Comparison of ENCODE assay signal across 8 mouse cellular contexts in the genomic region with DNA sequence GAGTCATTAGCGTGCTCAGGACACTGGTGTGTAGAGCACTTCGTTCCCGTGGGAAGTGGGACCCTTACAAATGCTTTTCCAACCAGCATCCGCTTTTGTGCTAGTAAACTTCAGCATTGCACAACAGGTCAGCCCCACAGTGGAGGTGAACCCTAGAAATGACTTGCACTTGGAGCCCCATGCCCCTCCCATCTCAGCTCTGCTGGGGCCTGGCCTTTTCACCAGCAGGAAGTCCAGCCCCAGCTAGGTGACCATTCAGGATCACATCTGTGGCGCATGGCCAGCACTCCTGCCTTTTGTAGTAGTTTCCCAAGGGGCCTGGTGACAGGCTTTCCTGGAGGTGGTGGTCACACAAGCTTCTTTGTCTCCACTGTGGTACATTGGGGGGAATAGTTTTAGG. TPM values are rescaled to one million over a fixed set of nuclear protein-coding genes. Genes with fewer than 3 reads are reported as not detected.
DNase-seq lines count a peak whose midpoint lies in the region; ATAC-seq and TF ChIP-seq lines count a peak whose summit lies in the region.

No protein-coding gene starts in this region.

- H3K9ac ChIP-seq in forebrain, embryonic 11.5 days (ENCODE audit: low read length) = peak overlapping the region; percentile 72; the same call in 1 of the 2 replicates
- no peak overlapping the region for H3K9ac ChIP-seq in hindbrain, embryonic 16.5 days (ENCODE audit: low read depth, low read length)
- peak overlapping the region; percentile 79 for H3K9ac ChIP-seq in liver, embryonic 12.5 days
- H3K9ac ChIP-seq in midbrain, postnatal 0 days (replicated peaks; ENCODE audit: low read length, poor library complexity, severe bottlenecking) = no peak overlapping the region

- peak overlapping the region; percentile 61 for H3K4me2 ChIP-seq in forebrain, embryonic 11.5 days (ENCODE audit: low read depth, low read length, severe bottlenecking)
- peak overlapping the region; percentile 67 for H3K4me2 ChIP-seq in hindbrain, embryonic 16.5 days (ENCODE audit: low read length)
- peak overlapping the region; percentile 90 for H3K4me2 ChIP-seq in liver, embryonic 12.5 days
- peak overlapping the region; percentile 68 for H3K4me2 ChIP-seq in midbrain, postnatal 0 days (ENCODE audit: low read depth, low read length, poor library complexity, severe bottlenecking)

- no peak for TF ChIP-seq CTCF in midbrain, postnatal 0 days (IDR thresholded peaks at IDR 0.05)

- H3K4me3 ChIP-seq in forebrain, embryonic 11.5 days (ENCODE audit: low read depth, low read length) = peak overlapping the region; percentile 57
- H3K4me3 ChIP-seq in hindbrain, embryonic 16.5 days (ENCODE audit: low read length) = peak overlapping the region; percentile 62
- peak overlapping the region; percentile 70 for H3K4me3 ChIP-seq in liver, embryonic 12.5 days
- H3K4me3 ChIP-seq in midbrain, postnatal 0 days (ENCODE audit: low read depth, low read length) = peak overlapping the region; percentile 59

- 40% methylated on average over 5 of the region's 5 CpGs for WGBS in forebrain, embryonic 11.5 days
- 51% methylated on average over 4 of the region's 5 CpGs for WGBS in hindbrain, embryonic 16.5 days
- 23% methylated on average over 5 of the region's 5 CpGs for WGBS in liver, embryonic 12.5 days (ENCODE audit: insufficient replicate concordance)
- 65% methylated on average over 5 of the region's 5 CpGs for WGBS in midbrain, postnatal 0 days

- no peak for ATAC-seq in forebrain, embryonic 11.5 days (replicated peaks; ENCODE audit: low FRiP score)
- no peak for ATAC-seq in hindbrain, embryonic 16.5 days
- no peak for ATAC-seq in liver, embryonic 12.5 days
- no peak for ATAC-seq in midbrain, postnatal 0 days (ENCODE audit: low FRiP score)

- no peaks in the 10 kb centered on the region for H3K36me3 ChIP-seq in forebrain, embryonic 11.5 days (ENCODE audit: control insufficient read depth, insufficient read depth, low read length)
- H3K36me3 ChIP-seq in hindbrain, embryonic 16.5 days (ENCODE audit: control insufficient read depth, insufficient read depth, low read length) = no peaks in the 10 kb centered on the region
- peaks cover 28% of the 10 kb centered on the region for H3K36me3 ChIP-seq in liver, embryonic 12.5 days
- H3K36me3 ChIP-seq in midbrain, postnatal 0 days (ENCODE audit: insufficient read depth, low read length) = no peaks in the 10 kb centered on the region

- no peaks in the 10 kb centered on the region for H3K9me3 ChIP-seq in forebrain, embryonic 11.5 days (ENCODE audit: control insufficient read depth, low read length)
- no peaks in the 10 kb centered on the region for H3K9me3 ChIP-seq in hindbrain, embryonic 16.5 days (ENCODE audit: control insufficient read depth, low read length)
- no peaks in the 10 kb centered on the region for H3K9me3 ChIP-seq in liver, embryonic 12.5 days (replicated peaks)
- no peaks in the 10 kb centered on the region for H3K9me3 ChIP-seq in midbrain, postnatal 0 days (ENCODE audit: low read length)

- intact Hi-C loops in left cerebral cortex, postnatal 36 days (cut with DNase I) = loop anchor here (5.0 to 10.0 kb wide), 2 partner anchors 121 to 122 kb away; no protein-coding TSS in a partner anchor

- H3K27me3 ChIP-seq in forebrain, embryonic 11.5 days (ENCODE audit: control insufficient read depth, insufficient read depth, low read length) = peaks cover 2% of the 10 kb centered on the region; the same call in 1 of the 2 replicates
- peaks cover 2% of the 10 kb centered on the region; the same call in 1 of the 2 replicates for H3K27me3 ChIP-seq in hindbrain, embryonic 16.5 days (replicated peaks; ENCODE audit: control insufficient read depth, insufficient read depth, low read length)
- peaks cover 15% of the 10 kb centered on the region for H3K27me3 ChIP-seq in liver, embryonic 12.5 days (replicated peaks)
- H3K27me3 ChIP-seq in midbrain, postnatal 0 days (ENCODE audit: insufficient read depth, low read length) = peaks cover 8% of the 10 kb centered on the region; the same call in 1 of the 2 replicates

- DNase-seq in embryo, embryonic 10.5 days (ENCODE audit: low spot score) = peak; percentile 17
- DNase-seq in embryo, embryonic 10 days (ENCODE audit: low spot score) = no peak
- DNase-seq in forebrain, embryonic 11.5 days (ENCODE audit: low spot score) = no peak
- no peak for DNase-seq in midbrain, postnatal 0 days (ENCODE audit: low spot score)
- no peak for DNase-seq in left cerebral cortex, postnatal 36 days (ENCODE audit: low spot score in 2 of 2)
- no peak for DNase-seq in urinary bladder, postnatal 4 days (ENCODE audit: low spot score in 2 of 2)

- 0 out of 2 replicates have a peak, but pooled peaks cover 6% of the 10 kb centered on the region for H3K4me1 ChIP-seq in forebrain, embryonic 11.5 days (replicated peaks; ENCODE audit: control insufficient read depth, insufficient read depth, low read length)
- H3K4me1 ChIP-seq in hindbrain, embryonic 16.5 days (ENCODE audit: control insufficient read depth, insufficient read depth, low read depth, low read length) = peaks cover 4% of the 10 kb centered on the region
- peaks cover 69% of the 10 kb centered on the region for H3K4me1 ChIP-seq in liver, embryonic 12.5 days
- H3K4me1 ChIP-seq in midbrain, postnatal 0 days (ENCODE audit: insufficient read depth, low read length) = no peaks in the 10 kb centered on the region

- no peak overlapping the region for H3K27ac ChIP-seq in forebrain, embryonic 11.5 days (ENCODE audit: low read depth, low read length)
- H3K27ac ChIP-seq in hindbrain, embryonic 16.5 days (ENCODE audit: low read depth, low read length) = no peak overlapping the region
- H3K27ac ChIP-seq in liver, embryonic 12.5 days = peak overlapping the region; percentile 89; the same call in 1 of the 2 replicates
- no peak overlapping the region for H3K27ac ChIP-seq in midbrain, postnatal 0 days (ENCODE audit: low read depth, low read length)

RNA-seq across cellular contexts. Expression of gene Tmem164, which starts 1.8 kb away (rescaled TPM):
- 37.6 and 42.6 TPM in 2 replicates for polyA plus RNA-seq in forebrain, embryonic 11.5 days (2014; fragmentation: Nextera tagmentation; extraction: Ambion mirVana)
- 23.5 and 26.5 TPM in 2 replicates for polyA plus RNA-seq in hindbrain, embryonic 16.5 days (2015; fragmentation: Nextera tagmentation; extraction: Ambion mirVana)
- polyA plus RNA-seq in liver, embryonic 12.5 days (2016; fragmentation: Nextera tagmentation; extraction: Ambion mirVana) = 40.1 and 41.8 TPM in 2 replicates
- total RNA-seq in midbrain, postnatal 0 days (2014; rRNA removed) = 36.0 and 38.2 TPM in 2 replicates
- polyA plus RNA-seq in midbrain, postnatal 0 days (2015; fragmentation: Nextera tagmentation; extraction: Ambion mirVana) = 15.6 and 15.8 TPM in 2 replicates
- 10 to 100 TPM; 28.0 to 29.9 TPM for total RNA-seq in left cerebral cortex, postnatal 36 days (2021)

Comparison
In these comparisons a context has a peak if more than half of its experiments do, and no peak if none do; other contexts are left out.
1. H3K9ac ChIP-seq: peak in forebrain, embryonic 11.5 days (single experiment) and liver, embryonic 12.5 days (single experiment); none in hindbrain, embryonic 16.5 days (single experiment) and midbrain, postnatal 0 days (single experiment).
2. Peak in every context shown above with its lines, with median percentiles within 50 percentile points of each other: H3K4me2 ChIP-seq and H3K4me3 ChIP-seq.